Mouse (Mus musculus): Measurements from ENCODE around the gene Teddm3. TPM values are rescaled to one million over a fixed set of nuclear protein-coding genes. Genes with fewer than 3 reads are reported as not detected.

The Teddm3 gene
- polyA plus RNA-seq, 2 experiments: not detected

DNA sequence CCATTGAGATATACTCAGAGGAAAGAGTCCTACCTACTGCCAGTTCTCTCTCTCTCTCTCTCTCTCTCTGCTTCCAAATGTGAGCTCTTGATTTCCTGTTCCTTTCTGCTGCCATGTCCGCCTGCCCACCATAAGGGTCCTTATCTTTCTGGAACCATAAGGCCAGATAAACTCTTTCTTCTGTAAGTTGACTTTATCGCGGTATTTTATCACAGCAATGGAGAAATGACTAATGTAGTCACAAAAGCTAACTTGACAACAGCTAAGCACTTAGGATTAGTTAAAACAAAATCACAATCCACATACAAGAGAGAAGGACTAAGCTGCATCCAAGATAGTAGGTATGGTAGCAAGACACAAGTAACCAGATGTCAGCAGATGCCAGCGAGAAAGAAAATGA lies 43.7 kb upstream of the Teddm3 start:
- Histone ChIP-seq H3K4me1 (replicated peaks; ENCODE audit: control insufficient read depth in 2 of 2, insufficient read depth in 2 of 2, low read length in 1 of 2) (no peaks in the 10 kb centered on the region), H3K27ac (no peak overlapping the region), H3K9me3 (ENCODE audit: control insufficient read depth, low read length) (no peaks in the 10 kb centered on the region)

DNA sequence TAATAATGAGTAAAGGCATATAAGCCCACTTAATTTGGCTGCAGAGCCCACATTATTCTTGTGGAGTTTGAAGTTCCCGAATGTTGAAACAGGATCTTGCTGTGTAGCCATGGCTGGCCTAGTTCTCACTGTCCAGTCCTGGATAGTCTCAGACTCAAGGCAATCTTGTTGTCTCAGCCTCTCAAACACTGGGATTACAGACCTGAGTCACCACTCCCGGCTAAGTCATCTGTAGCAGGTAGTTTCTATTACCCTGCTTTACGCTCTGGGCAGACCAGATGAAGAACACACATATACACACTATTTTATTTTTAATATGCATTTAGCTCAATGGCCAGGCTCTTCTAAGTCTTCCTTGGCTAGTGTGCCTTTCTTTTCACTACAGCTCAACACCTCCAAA lies 42.8 kb upstream of the Teddm3 start:
- H3K27me3 ChIP-seq (ENCODE audit: control insufficient read depth, insufficient read depth, low read length): no peaks in the 10 kb centered on the region
- 72% methylated on average over 3 of the region's 3 CpGs for WGBS (ENCODE audit: insufficient replicate concordance)
- no peak overlapping the region for H3K4me2 ChIP-seq (ENCODE audit: low read depth)
- no peaks in the 10 kb centered on the region for H3K9me3 ChIP-seq (ENCODE audit: control insufficient read depth, low read length)
- TF ChIP-seq EP300 (IDR thresholded peaks at IDR 0.05; ENCODE audit: low read depth) (no peak), CTCF (IDR thresholded peaks at IDR 0.05; ENCODE audit: low read depth) (no peak)
- DNase-seq (ENCODE audit: low read depth in 3 of 3, low spot score in 3 of 3): no peak
- H3K9ac ChIP-seq (replicated peaks): no peak overlapping the region
- no peak overlapping the region for H3K27ac ChIP-seq
- no peak for ATAC-seq (ENCODE audit: insufficient read depth)
- no peaks in the 10 kb centered on the region for H3K4me1 ChIP-seq (replicated peaks; ENCODE audit: control insufficient read depth in 2 of 2, insufficient read depth in 2 of 2, low read length in 1 of 2)
- H3K4me3 ChIP-seq (ENCODE audit: insufficient read depth in 1 of 2, low read depth in 2 of 2, low read length in 2 of 2): no peak overlapping the region
- H3K36me3 ChIP-seq (replicated peaks; ENCODE audit: control insufficient read depth, insufficient read depth, low read depth): no peaks in the 10 kb centered on the region

More for the DNA sequence above, 43.7 kb upstream of the Teddm3 start:
- H3K4me3 ChIP-seq (ENCODE audit: insufficient read depth in 1 of 2, low read depth in 2 of 2, low read length in 2 of 2): no peak overlapping the region
- H3K4me2 ChIP-seq (ENCODE audit: low read depth): no peak overlapping the region
- TF ChIP-seq CTCF (IDR thresholded peaks at IDR 0.05; ENCODE audit: low read depth) (no peak), EP300 (IDR thresholded peaks at IDR 0.05; ENCODE audit: low read depth) (no peak)
- no peak overlapping the region for H3K9ac ChIP-seq (replicated peaks)
- H3K27me3 ChIP-seq (ENCODE audit: control insufficient read depth, insufficient read depth, low read length): peaks cover 4% of the 10 kb centered on the region; the same call in 1 of the 2 replicates
- ATAC-seq (ENCODE audit: insufficient read depth): no peak
- WGBS (ENCODE audit: insufficient replicate concordance): 35% methylated on average over 4 of the region's 4 CpGs
- DNase-seq (ENCODE audit: low read depth in 3 of 3, low spot score in 3 of 3): no peak
- H3K36me3 ChIP-seq (replicated peaks; ENCODE audit: control insufficient read depth, insufficient read depth, low read depth): no peaks in the 10 kb centered on the region

DNA sequence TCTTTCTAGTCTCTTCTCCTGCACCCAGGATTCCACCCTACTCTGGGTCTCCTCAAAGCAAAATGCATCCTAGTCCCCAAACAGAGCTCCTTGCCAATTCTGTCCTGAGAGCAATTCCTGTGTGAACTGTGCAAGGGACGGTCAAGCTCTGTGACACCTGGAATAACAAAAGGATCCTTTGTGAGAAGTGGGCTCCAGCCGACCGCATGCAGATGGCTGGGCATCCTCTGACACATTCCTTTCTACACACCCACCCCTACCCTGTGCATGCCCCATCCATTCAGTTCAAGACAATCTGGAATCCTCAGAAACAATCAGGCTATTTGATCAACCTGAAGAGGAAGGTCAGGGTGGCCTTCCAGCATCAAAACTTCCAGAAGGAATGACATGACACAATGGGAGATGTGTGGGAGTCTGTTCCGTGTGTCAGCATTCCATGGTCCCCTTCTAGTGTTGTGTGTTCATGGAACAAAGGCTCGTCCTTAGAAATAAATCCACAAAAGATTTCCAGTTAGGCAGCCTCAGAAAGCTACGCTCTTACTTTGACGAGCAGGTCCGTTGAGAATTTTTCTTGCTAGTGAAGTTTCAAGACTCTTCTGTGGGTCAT lies 41.6 kb upstream of the Teddm3 start:
- DNase-seq (ENCODE audit: low read depth in 3 of 3, low spot score in 3 of 3) (no peak), ATAC-seq (ENCODE audit: insufficient read depth) (no peak)
- no peak overlapping the region for H3K4me3 ChIP-seq (ENCODE audit: insufficient read depth in 1 of 2, low read depth in 2 of 2, low read length in 2 of 2)
- H3K27ac ChIP-seq: no peak overlapping the region
- TF ChIP-seq EP300 (IDR thresholded peaks at IDR 0.05; ENCODE audit: low read depth) (no peak), CTCF (IDR thresholded peaks at IDR 0.05; ENCODE audit: low read depth) (no peak)
- H3K36me3 ChIP-seq (replicated peaks; ENCODE audit: control insufficient read depth, insufficient read depth, low read depth): no peaks in the 10 kb centered on the region
- H3K9me3 ChIP-seq (ENCODE audit: control insufficient read depth, low read length): no peaks in the 10 kb centered on the region
- no peaks in the 10 kb centered on the region for H3K4me1 ChIP-seq (replicated peaks; ENCODE audit: control insufficient read depth in 2 of 2, insufficient read depth in 2 of 2, low read length in 1 of 2)
- no peak overlapping the region for H3K9ac ChIP-seq (replicated peaks)
- 62% methylated on average over 8 of the region's 8 CpGs for WGBS (ENCODE audit: insufficient replicate concordance)
- no peaks in the 10 kb centered on the region for H3K27me3 ChIP-seq (ENCODE audit: control insufficient read depth, insufficient read depth, low read length)
- H3K4me2 ChIP-seq (ENCODE audit: low read depth): no peak overlapping the region

DNA sequence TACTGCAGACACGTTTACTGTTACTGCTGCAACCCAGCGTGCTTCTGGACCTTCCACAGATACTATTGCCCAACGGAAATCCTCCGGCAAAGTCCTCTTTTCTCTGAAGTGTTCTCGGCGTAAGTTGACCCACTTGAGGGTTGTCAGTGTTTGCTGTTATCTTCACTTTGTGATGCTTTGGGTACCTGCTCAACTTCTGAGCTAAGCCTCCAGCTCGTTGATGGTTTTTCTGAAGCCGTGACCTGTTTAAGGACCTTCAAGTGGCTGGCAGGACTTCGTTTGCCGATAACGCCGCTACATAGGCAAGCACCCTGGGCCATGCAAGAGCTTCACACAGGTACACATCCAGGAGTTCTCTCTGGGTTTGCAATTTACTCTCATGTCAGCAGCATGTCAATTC lies 40.4 kb upstream of the Teddm3 start:
- H3K36me3 ChIP-seq (replicated peaks; ENCODE audit: control insufficient read depth, insufficient read depth, low read depth): no peaks in the 10 kb centered on the region
- no peak overlapping the region for H3K27ac ChIP-seq
- DNase-seq (ENCODE audit: low read depth in 3 of 3, low spot score in 3 of 3) (no peak), ATAC-seq (ENCODE audit: insufficient read depth) (no peak)
- no peaks in the 10 kb centered on the region for H3K27me3 ChIP-seq (ENCODE audit: control insufficient read depth, insufficient read depth, low read length)
- no peaks in the 10 kb centered on the region for H3K9me3 ChIP-seq (ENCODE audit: control insufficient read depth, low read length)
- 64% methylated on average over 12 of the region's 12 CpGs for WGBS (ENCODE audit: insufficient replicate concordance)
- no peak overlapping the region for H3K9ac ChIP-seq (replicated peaks)
- H3K4me1 ChIP-seq (replicated peaks; ENCODE audit: control insufficient read depth in 2 of 2, insufficient read depth in 2 of 2, low read length in 1 of 2): no peaks in the 10 kb centered on the region
- H3K4me2 ChIP-seq (ENCODE audit: low read depth): no peak overlapping the region
- no peak overlapping the region for H3K4me3 ChIP-seq (ENCODE audit: insufficient read depth in 1 of 2, low read depth in 2 of 2, low read length in 2 of 2)
- no peak for TF ChIP-seq CTCF (IDR thresholded peaks at IDR 0.05; ENCODE audit: low read depth)
- no peak for TF ChIP-seq EP300 (IDR thresholded peaks at IDR 0.05; ENCODE audit: low read depth)

DNA sequence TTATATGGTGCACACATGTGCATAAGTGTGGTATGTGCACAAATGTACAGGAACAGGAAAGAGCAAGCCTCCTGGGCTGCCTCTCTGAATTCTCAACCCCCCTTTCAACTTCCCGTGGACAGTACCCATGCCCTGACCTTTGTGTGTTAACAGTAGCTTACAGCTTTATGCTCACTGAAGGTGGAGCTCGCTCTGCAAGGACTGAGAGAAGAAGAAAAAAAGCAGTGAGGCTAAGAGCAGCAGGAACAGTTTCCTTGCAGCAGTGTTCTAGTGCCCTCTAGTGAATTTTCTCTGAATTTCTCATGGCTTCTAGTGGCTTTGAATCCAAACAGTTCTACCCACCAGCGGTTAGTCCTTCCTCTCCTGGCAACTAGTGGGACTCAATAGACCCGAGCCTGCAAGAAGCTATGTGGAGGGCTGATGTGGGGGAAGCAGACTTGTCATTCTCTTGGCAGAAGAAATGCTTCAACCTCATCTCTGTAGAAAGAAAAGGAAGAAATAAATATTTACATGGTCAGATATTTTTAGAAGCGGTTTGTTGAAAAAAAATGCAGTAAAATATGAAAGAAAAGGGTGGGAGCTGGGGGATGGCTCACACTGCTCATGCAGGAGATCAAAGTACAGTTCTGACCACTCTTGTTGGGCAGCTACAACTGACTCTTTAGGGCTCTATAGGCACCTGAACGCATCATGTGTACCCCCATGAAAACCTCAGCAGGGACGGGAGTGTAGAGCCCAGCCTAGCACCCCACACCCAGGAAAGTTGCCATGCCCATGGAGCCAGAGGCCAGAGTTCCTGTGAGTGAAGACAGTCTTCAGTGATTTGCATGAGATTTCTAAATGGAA lies 38.9 kb upstream of the Teddm3 start:
- Histone ChIP-seq H3K4me3 (ENCODE audit: insufficient read depth in 1 of 2, low read depth in 2 of 2, low read length in 2 of 2) (no peak overlapping the region), H3K4me1 (replicated peaks; ENCODE audit: control insufficient read depth in 2 of 2, insufficient read depth in 2 of 2, low read length in 1 of 2) (no peaks in the 10 kb centered on the region), H3K9ac (replicated peaks) (no peak overlapping the region), H3K27me3 (ENCODE audit: control insufficient read depth, insufficient read depth, low read length) (no peaks in the 10 kb centered on the region), H3K4me2 (ENCODE audit: low read depth) (no peak overlapping the region), H3K9me3 (ENCODE audit: control insufficient read depth, low read length) (no peaks in the 10 kb centered on the region), H3K27ac (no peak overlapping the region), H3K36me3 (replicated peaks; ENCODE audit: control insufficient read depth, insufficient read depth, low read depth) (no peaks in the 10 kb centered on the region)
- DNase-seq (ENCODE audit: low read depth in 3 of 3, low spot score in 3 of 3) (peak in 2 of 3 experiments; percentile 7 to 20), ATAC-seq (ENCODE audit: insufficient read depth) (no peak)
- TF ChIP-seq EP300 (IDR thresholded peaks at IDR 0.05; ENCODE audit: low read depth) (no peak), CTCF (IDR thresholded peaks at IDR 0.05; ENCODE audit: low read depth) (peak; percentile 62)
- WGBS (ENCODE audit: insufficient replicate concordance): 31% methylated on average over 7 of the region's 7 CpGs
